ENCODE assay signal across 8 mouse cellular contexts in genomic region chr13:68572966-68573913, GRCm38 (mm10). TPM values are rescaled to one million over a fixed set of nuclear protein-coding genes. Genes with fewer than 3 reads are reported as not detected.
DNase-seq lines count a peak whose midpoint lies in the region; ATAC-seq lines count a peak whose summit lies in the region.

No protein-coding gene starts in this region.

- 72% methylated on average over 10 of the region's 10 CpGs for WGBS in hindbrain, embryonic 11.5 days
- 80% methylated on average over 10 of the region's 10 CpGs for WGBS in hindbrain, embryonic 14.5 days

- no peak overlapping the region for H3K27ac ChIP-seq in hindbrain, embryonic 11.5 days (ENCODE audit: low read depth, low read length)
- H3K27ac ChIP-seq in hindbrain, embryonic 14.5 days: no peak overlapping the region

- peak; percentile 12 for DNase-seq in hindbrain, embryonic 11.5 days (ENCODE audit: low spot score)
- no peak for DNase-seq in hindbrain, embryonic 14.5 days (ENCODE audit: low spot score)
- peak; percentile 18 for DNase-seq in adrenal gland, postnatal 25 days
- DNase-seq in kidney, adult 11 months: peak; percentile 78
- DNase-seq in lung, postnatal 25 days (ENCODE audit: low spot score): peak; percentile 31
- DNase-seq in cerebellum, postnatal 14 days: no peak
- DNase-seq in right cerebral cortex, postnatal 14 days: no peak
- no peak for DNase-seq in thymus, postnatal 14 days

- H3K9ac ChIP-seq in hindbrain, embryonic 11.5 days (ENCODE audit: low read depth, low read length): no peak overlapping the region
- H3K9ac ChIP-seq in hindbrain, embryonic 14.5 days: no peak overlapping the region

- no peak overlapping the region for H3K4me2 ChIP-seq in hindbrain, embryonic 11.5 days (replicated peaks; ENCODE audit: low read depth, low read length)
- no peak overlapping the region for H3K4me2 ChIP-seq in hindbrain, embryonic 14.5 days (replicated peaks)

- H3K36me3 ChIP-seq in hindbrain, embryonic 11.5 days (ENCODE audit: control insufficient read depth, insufficient read depth, low read length): 0 out of 2 replicates have a peak, but pooled peaks cover 5% of the 10 kb centered on the region
- peaks cover 64% of the 10 kb centered on the region for H3K36me3 ChIP-seq in hindbrain, embryonic 14.5 days (replicated peaks; ENCODE audit: control insufficient read depth, insufficient read depth)

- H3K9me3 ChIP-seq in hindbrain, embryonic 11.5 days (ENCODE audit: control insufficient read depth, low read length): no peaks in the 10 kb centered on the region
- H3K9me3 ChIP-seq in hindbrain, embryonic 14.5 days (ENCODE audit: control insufficient read depth, low read length): no peaks in the 10 kb centered on the region

- H3K4me3 ChIP-seq in hindbrain, embryonic 11.5 days (ENCODE audit: low read depth, low read length): no peak overlapping the region
- no peak overlapping the region for H3K4me3 ChIP-seq in hindbrain, embryonic 14.5 days (replicated peaks; ENCODE audit: low read length)

- H3K27me3 ChIP-seq in hindbrain, embryonic 11.5 days (ENCODE audit: control insufficient read depth, insufficient read depth, low read length): no peaks in the 10 kb centered on the region
- no peaks in the 10 kb centered on the region for H3K27me3 ChIP-seq in hindbrain, embryonic 14.5 days (ENCODE audit: control insufficient read depth, insufficient read depth, low read length)

- H3K4me1 ChIP-seq in hindbrain, embryonic 11.5 days (replicated peaks; ENCODE audit: control insufficient read depth, insufficient read depth, low read length): no peaks in the 10 kb centered on the region
- no peaks in the 10 kb centered on the region for H3K4me1 ChIP-seq in hindbrain, embryonic 14.5 days (replicated peaks; ENCODE audit: control insufficient read depth, insufficient read depth, low read length)

- no peak for ATAC-seq in hindbrain, embryonic 11.5 days (ENCODE audit: low FRiP score)
- ATAC-seq in hindbrain, embryonic 14.5 days (ENCODE audit: low FRiP score): no peak

RNA-seq across cellular contexts. Expression of gene Mtrr, which starts 8.7 kb away (rescaled TPM):
- polyA plus RNA-seq in hindbrain, embryonic 11.5 days (2014; fragmentation: Nextera tagmentation; extraction: Ambion mirVana): 17.2 and 17.4 TPM in 2 replicates
- 12.9 and 14.8 TPM in 2 replicates for polyA plus RNA-seq in hindbrain, embryonic 14.5 days (2014; fragmentation: Nextera tagmentation; extraction: Ambion mirVana)
- 17.4 and 23.8 TPM in 2 replicates for total RNA-seq in adrenal gland, postnatal 25 days (2021)

RNA-seq across cellular contexts. Expression of gene Fastkd3, which starts 8.8 kb away (rescaled TPM):
- 38.4 and 38.8 TPM in 2 replicates for polyA plus RNA-seq in hindbrain, embryonic 11.5 days (2014; fragmentation: Nextera tagmentation; extraction: Ambion mirVana)
- polyA plus RNA-seq in hindbrain, embryonic 14.5 days (2014; fragmentation: Nextera tagmentation; extraction: Ambion mirVana): 24.0 and 24.6 TPM in 2 replicates
- 16.0 and 16.8 TPM in 2 replicates for total RNA-seq in adrenal gland, postnatal 25 days (2021)

RNA-seq across cellular contexts. Expression of gene 1700001L19Rik, which starts 24.0 kb away (rescaled TPM):
- 1.5 and 1.9 TPM in 2 replicates for polyA plus RNA-seq in hindbrain, embryonic 11.5 days (2014; fragmentation: Nextera tagmentation; extraction: Ambion mirVana)
- polyA plus RNA-seq in hindbrain, embryonic 14.5 days (2014; fragmentation: Nextera tagmentation; extraction: Ambion mirVana): 6.0 and 6.9 TPM in 2 replicates
- 0.43 TPM in 1 of 2 replicates, not detected in the other for total RNA-seq in adrenal gland, postnatal 25 days (2021)

Comparison
In these comparisons a context has a peak if more than half of its experiments do, and no peak if none do; other contexts are left out.
1. DNase-seq: peak in hindbrain, embryonic 11.5 days (single experiment), adrenal gland, postnatal 25 days (single experiment), kidney, adult 11 months (single experiment) and lung, postnatal 25 days (single experiment); none in hindbrain, embryonic 14.5 days (single experiment), cerebellum, postnatal 14 days (0 of 2), right cerebral cortex, postnatal 14 days (single experiment) and thymus, postnatal 14 days (single experiment).